Mouse (Mus musculus) v-Abl transformed pro-B cells (cell line): ENCODE results near the gene Ufsp1.

Source experiments
- in situ Hi-C, 2 experiments: fragments of 400-800 bp; cut with MboI; formaldehyde crosslinking; loops; one replicate each; pipeline ENCODE4 v1.15.1; 2025; ENCODE audit not compliant: unreplicated experiment in 2 of 2

Ufsp1 gene

GRCm38 (mm10) chr5:137330910-137331309 lies 36.5 kb downstream of the Ufsp1 start:
- in situ Hi-C loops: loop anchor here (5.0 to 10.0 kb wide), 4 partner anchors 39 to 434 kb away; partner anchors contain the start of genes Pop7 (in 2 of the 2) and Ufsp1 (in 1 of the 2)

- in situ Hi-C loops: loop anchor here (5.0 to 10.0 kb wide), 4 partner anchors 41 to 432 kb away; partner anchors contain the start of genes Pop7 (in 2 of the 2) and Ufsp1 (in 1 of the 2)
Observed at GRCm38 (mm10) chr5:137332857-137333511, 38.6 kb downstream of the Ufsp1 start.

DNA sequence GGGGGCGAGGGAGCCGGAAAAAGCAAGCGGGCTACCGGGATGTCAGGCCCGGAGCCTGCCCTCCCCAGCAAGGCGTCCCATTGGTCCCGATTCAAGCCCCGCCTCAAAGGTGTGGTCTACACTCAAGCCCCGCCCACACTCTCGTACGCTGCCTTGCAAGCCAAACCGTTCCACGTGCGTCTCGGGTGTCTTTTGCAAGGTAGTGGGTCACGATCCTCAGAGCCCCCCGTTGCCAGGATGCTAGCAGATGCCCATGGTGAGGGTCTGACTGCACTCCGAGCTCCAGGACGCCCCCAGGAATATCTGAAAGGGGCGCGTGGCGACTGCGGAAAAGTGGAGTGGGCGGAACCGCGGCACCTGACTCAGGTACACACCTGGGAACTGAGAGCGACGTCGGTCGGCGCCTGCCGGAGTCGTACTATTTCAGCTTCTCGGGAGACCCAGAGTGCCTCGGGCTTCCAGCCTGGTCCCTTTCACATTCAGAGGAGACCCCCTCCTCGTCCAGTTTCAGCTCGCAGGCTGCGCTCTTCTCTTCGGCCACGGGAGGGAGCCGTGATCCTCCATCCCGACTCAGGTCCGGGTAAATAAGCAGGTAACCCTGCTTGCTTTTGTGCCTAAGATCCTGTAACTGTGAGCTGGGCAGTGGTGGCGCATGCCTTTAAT lies 39.2 kb downstream of the Ufsp1 start, which contains the start of gene Slc12a9:
Gene Slc12a9 (minus strand): TSS at position 86 of the 663 bp plus-strand sequence.
- in situ Hi-C loops: loop anchor here (5.0 to 10.0 kb wide), 4 partner anchors 41 to 431 kb away; partner anchors contain the start of genes Pop7 (in 2 of the 2) and Ufsp1 (in 1 of the 2)

DNA sequence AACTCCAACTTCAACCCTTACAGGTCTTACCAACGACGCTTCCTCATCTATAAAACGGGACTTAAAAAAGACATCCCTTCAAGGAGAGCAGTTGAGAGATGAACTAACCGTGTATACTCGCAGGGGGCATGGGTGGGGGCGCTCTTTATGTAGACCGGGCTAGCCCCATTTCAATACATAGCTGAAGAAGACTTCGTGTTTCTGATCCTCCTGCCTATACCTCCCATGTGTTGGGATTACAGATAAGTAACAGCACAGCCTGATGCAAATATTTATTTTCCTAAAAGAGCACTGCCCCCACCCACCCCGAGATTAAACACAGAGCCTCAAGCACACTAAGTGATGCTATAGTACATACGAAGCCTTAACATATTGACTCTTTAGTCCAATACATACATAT lies 39.9 kb downstream of the Ufsp1 start:
- in situ Hi-C loops: loop anchor here (5.0 to 10.0 kb wide), 4 partner anchors 42 to 430 kb away; partner anchors contain the start of genes Pop7 (in 2 of the 2) and Ufsp1 (in 1 of the 2)

DNA sequence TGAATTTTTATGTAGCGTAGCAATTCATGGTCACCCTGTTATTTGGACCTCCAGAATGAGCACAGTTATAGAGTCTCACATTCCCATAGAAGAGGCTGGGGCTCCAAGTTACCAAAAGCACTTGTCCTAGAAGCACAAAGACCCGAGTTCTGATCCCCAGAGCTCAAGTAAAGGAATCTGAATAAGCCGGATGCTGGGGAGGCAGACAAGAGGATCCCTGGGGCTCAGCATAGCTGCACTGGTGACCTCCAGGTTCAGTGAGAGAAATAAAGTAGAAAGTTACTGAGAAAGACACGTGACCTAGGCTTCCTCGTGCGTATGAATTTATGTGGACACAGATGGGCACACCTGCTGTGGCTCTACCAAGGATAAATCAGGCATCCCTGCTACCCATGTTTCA lies 40.6 kb downstream of the Ufsp1 start:
- in situ Hi-C loops: loop anchor here in 1 of 2 experiments (5.0 to 10.0 kb wide), 3 partner anchors 43 to 430 kb away; partner anchors contain the start of genes Pop7 and Ufsp1

DNA sequence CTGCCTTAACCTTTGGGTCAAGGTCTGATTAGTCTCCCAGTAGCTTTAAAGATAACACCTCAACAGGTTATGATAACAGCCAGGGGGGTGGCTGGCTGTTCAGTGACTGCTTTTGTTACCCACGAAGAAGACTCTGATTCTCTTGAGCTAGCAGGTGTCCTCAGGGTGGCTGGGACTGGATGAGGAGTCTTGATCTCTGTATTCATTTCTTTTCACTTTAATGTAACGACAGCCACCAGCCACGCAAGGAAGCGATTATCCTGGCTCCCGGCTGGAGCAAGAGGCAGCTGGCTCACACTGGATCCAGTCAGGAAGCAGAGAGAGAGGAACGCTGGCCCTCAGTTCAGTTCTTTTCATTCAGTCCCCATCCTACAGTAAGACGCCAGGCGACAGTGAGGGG lies 42.8 kb downstream of the Ufsp1 start:
- in situ Hi-C loops: loop anchor here in 1 of 2 experiments (5.0 to 10.0 kb wide), 3 partner anchors 45 to 428 kb away; partner anchors contain the start of genes Pop7 and Ufsp1

GRCm38 (mm10) chr5:137338256-137338655 lies 43.8 kb downstream of the Ufsp1 start:
- in situ Hi-C loops: loop anchor here in 1 of 2 experiments (5.0 to 10.0 kb wide), 3 partner anchors 46 to 427 kb away; partner anchors contain the start of genes Pop7 and Ufsp1

GRCm38 (mm10) chr5:137338663-137339289 lies 44.3 kb downstream of the Ufsp1 start:
- in situ Hi-C loops: loop anchor here in 1 of 2 experiments (5.0 to 10.0 kb wide), 3 partner anchors 46 to 426 kb away; partner anchors contain the start of genes Pop7 and Ufsp1

GRCm38 (mm10) chr5:137339290-137339979 lies 45.0 kb downstream of the Ufsp1 start:
- in situ Hi-C loops: loop anchor here in 1 of 2 experiments (5.0 to 10.0 kb wide), 3 partner anchors 47 to 425 kb away; partner anchors contain the start of genes Pop7 and Ufsp1

DNA sequence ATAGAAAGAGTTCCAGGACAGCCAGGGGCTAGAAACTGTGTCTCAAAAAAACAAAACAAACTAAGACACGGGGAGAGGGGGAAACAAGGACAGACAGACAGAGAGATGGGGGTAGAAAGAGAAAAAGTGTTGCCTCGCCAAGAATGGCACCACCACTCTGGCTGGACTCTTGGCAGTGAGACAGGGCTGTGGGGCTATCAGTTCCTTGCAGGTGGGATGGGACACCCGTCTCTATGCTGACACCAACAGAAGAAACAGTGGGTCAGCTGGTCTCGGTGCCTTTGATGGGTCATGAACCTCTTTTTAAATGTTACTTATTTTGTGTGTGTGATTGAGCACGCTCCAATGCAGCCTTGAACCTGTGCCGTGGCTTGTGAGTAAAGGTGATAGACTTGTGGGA lies 45.8 kb downstream of the Ufsp1 start:
- in situ Hi-C loops: loop anchor here in 1 of 2 experiments (5.0 kb wide), 1 partner anchor 47 kb away; no protein-coding TSS in a partner anchor

DNA sequence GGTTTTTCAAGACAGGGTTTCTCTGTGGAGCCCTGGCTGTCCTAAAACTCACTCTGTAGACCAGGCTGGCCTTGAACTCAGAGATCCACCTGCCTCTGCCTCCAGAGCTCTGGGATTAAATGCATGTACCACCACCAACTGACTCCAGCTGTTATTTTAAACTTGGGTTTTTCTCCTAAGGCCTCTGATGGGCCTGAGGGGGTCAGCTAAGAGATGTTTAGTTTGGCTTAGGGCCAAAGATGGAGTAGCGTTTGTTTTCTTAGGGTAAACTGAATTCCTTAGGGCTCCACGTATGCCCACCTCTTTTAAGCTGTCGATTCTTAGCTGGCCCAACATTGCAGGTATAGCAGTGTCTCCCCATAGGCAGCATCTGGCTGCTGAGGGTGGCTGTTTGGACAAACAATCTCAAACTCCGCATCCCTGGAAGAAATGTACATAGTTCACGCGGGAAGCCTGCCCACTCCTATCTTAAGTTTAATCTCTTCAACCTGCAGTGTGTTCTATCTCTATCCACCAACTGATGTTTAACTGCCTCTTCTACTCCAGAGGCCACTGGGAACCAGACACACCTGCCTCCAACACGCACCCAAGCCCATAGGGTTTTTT lies 48.1 kb downstream of the Ufsp1 start:
- in situ Hi-C loops: loop anchor here in 1 of 2 experiments (5.0 kb wide), 1 partner anchor 45 kb away; no protein-coding TSS in a partner anchor

DNA sequence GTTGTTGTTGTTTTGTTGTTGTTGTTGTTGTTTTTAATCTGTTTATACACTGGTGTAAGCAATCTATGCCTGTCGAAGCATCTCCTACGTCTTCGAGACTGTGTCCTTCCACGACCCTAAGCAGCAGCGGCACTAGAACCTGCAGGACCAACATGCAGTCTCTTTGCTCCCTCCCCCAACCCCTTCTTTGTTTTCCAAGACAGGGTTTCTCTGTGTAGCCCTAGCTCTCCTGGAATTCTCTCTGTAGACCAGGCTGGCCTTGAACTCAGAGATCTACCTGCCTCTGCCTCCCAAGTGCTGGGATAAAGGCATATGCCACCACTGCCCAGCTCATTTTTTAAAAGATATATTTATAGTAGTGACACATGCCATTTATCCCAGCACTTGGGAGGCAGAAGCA lies 49.0 kb downstream of the Ufsp1 start:
- in situ Hi-C loops: loop anchor here in 1 of 2 experiments (5.0 kb wide), 1 partner anchor 44 kb away; no protein-coding TSS in a partner anchor

GRCm38 (mm10) chr5:137343869-137344268 lies 49.4 kb downstream of the Ufsp1 start:
- in situ Hi-C loops: loop anchor here in 1 of 2 experiments (5.0 kb wide), 1 partner anchor 43 kb away; no protein-coding TSS in a partner anchor
